Mouse (Mus musculus) MEL (cell line): ENCODE measurements around the gene Pxylp1.

Source experiments
- CHD2 ChIP-seq: IDR thresholded peaks from 2 replicates; pipeline ENCODE4 v1.6.1; 2011; ENCODE audit warnings: low read length, improper control_type of control experiment
- CTCF ChIP-seq, 3 experiments: IDR thresholded peaks in 2 of 3; conservative IDR thresholded peaks in 1 of 3; 2 replicates each; pipeline ENCODE4 v1.5.1; 2011 to 2012; ENCODE audit warnings: low read length in 3 of 3, low read depth in 2 of 3, mild to moderate bottlenecking in 2 of 3, improper control_type of control experiment in 1 of 3, inconsistent platforms in 1 of 3, mixed read lengths in 1 of 3, moderate library complexity in 1 of 3; ENCODE audit not compliant: control insufficient read depth in 1 of 3, insufficient read depth in 1 of 3, poor library complexity in 1 of 3, severe bottlenecking in 1 of 3
- E2F4 ChIP-seq: IDR thresholded peaks from 2 replicates; pipeline ENCODE4 v1.6.1; 2011; ENCODE audit warnings: low read depth, low read length, improper control_type of control experiment, borderline replicate concordance
- EP300 ChIP-seq, 2 experiments: IDR thresholded peaks; 2 replicates each; pipeline ENCODE4 v1.6.1; 2011; ENCODE audit warnings: improper control_type of control experiment in 2 of 2, low read length in 2 of 2, low read depth in 1 of 2, mild to moderate bottlenecking in 1 of 2
- ETS1 ChIP-seq: IDR thresholded peaks from 2 replicates; pipeline ENCODE4 v1.6.1; 2012; ENCODE audit warnings: low read depth, mild to moderate bottlenecking, inconsistent platforms, low read length, improper control_type of control experiment, moderate library complexity
- GATA1 ChIP-seq: IDR thresholded peaks from 2 replicates; pipeline ENCODE4 v1.6.1; 2011; ENCODE audit warnings: low read depth, low read length, improper control_type of control experiment
- MAFK ChIP-seq: IDR thresholded peaks from 2 replicates; pipeline ENCODE4 v1.6.1; 2011; ENCODE audit warnings: low read depth, mild to moderate bottlenecking, low read length, improper control_type of control experiment, borderline replicate concordance
- MAX ChIP-seq: IDR thresholded peaks from 2 replicates; pipeline ENCODE4 v1.6.1; 2011; ENCODE audit warnings: low read length, improper control_type of control experiment
- NRF1 ChIP-seq: IDR thresholded peaks from 2 replicates; pipeline ENCODE4 v1.6.1; 2014; ENCODE audit warnings: low read depth, mild to moderate bottlenecking, inconsistent platforms, low read length, improper control_type of control experiment, moderate library complexity; ENCODE audit not compliant: poor library complexity, insufficient read depth, severe bottlenecking
- POLR2A ChIP-seq, 2 experiments: IDR thresholded peaks; 2 replicates each; pipeline ENCODE4 v1.6.1; 2011 to 2012; ENCODE audit warnings: low read length in 2 of 2, mild to moderate bottlenecking in 2 of 2, control low read depth in 1 of 2, improper control_type of control experiment in 1 of 2, low read depth in 1 of 2, moderate library complexity in 1 of 2; ENCODE audit not compliant: control insufficient read depth in 1 of 2, insufficient read depth in 1 of 2, poor library complexity in 1 of 2
- SMC3 ChIP-seq: IDR thresholded peaks from 2 replicates; pipeline ENCODE4 v1.6.1; 2011; ENCODE audit warnings: low read depth, low read length, improper control_type of control experiment
- TAL1 ChIP-seq: IDR thresholded peaks from 2 replicates; pipeline ENCODE4 v1.6.1; 2012; ENCODE audit warnings: mild to moderate bottlenecking, inconsistent platforms, low read length, moderate library complexity, mixed read lengths
- UBTF ChIP-seq: IDR thresholded peaks from 2 replicates; pipeline ENCODE4 v1.6.1; 2012; ENCODE audit warnings: low read depth, mild to moderate bottlenecking, inconsistent platforms, low read length, improper control_type of control experiment, moderate library complexity, borderline replicate concordance; ENCODE audit not compliant: insufficient read depth

GRCm38 (mm10) chr9:96896690-96897089 is 4.2 kb upstream of the Pxylp1 start:
- TF ChIP-seq E2F4 (no peak), POLR2A (IDR thresholded peaks at IDR 0.05; ENCODE audit: control insufficient read depth in 1 of 2, insufficient read depth in 1 of 2, low read depth in 1 of 2, low read length in 2 of 2, poor library complexity in 1 of 2) (no peak), GATA1 (no peak), CTCF (IDR thresholded peaks at IDR 0.05 in 2 of 3, conservative IDR thresholded peaks at IDR 0.05 in 1 of 3; ENCODE audit: control insufficient read depth in 1 of 3, insufficient read depth in 1 of 3, low read depth in 2 of 3, low read length in 3 of 3, poor library complexity in 1 of 3, severe bottlenecking in 1 of 3) (no peak), MAX (no peak), SMC3 (no peak), CHD2 (no peak), TAL1 (no peak), NRF1 (no peak), MAFK (no peak), UBTF (no peak), ETS1 (no peak), EP300 (IDR thresholded peaks at IDR 0.05; ENCODE audit: low read depth in 1 of 2, low read length in 2 of 2) (no peak)
